Mouse (Mus musculus) ES-Bruce4 (cell line): ENCODE measurements around the gene Rassf3.

Experiments used
- CTCF ChIP-seq: IDR thresholded peaks from one replicate; pipeline ENCODE4 v1.8.1; 2011; ENCODE audit warnings: low read depth, low read length
- EP300 ChIP-seq: IDR thresholded peaks from 2 replicates; pipeline ENCODE4 v1.6.1; 2011; ENCODE audit warnings: low read depth, low read length; ENCODE audit not compliant: insufficient read depth

GRCm38 (mm10) chr10:121467792-121468191 lies 8.4 kb downstream of the Rassf3 start:
- no peak for TF ChIP-seq CTCF
- TF ChIP-seq EP300: no peak
